Mouse (Mus musculus) brain, embryonic 18.5 days (tissue): ENCODE measurements around the gene Sgcg.

Experiments
- DNase-seq: peaks from one replicate; pipeline ENCODE4 v3.0.0-alpha.2; 2012; ENCODE audit warnings: low read depth, low spot score

The Sgcg gene

GRCm38 (mm10) chr14:61258352-61258751 lies at the start of gene Sgcg:
TSS of gene Sgcg (minus strand) at chr14:61258490.
- DNase-seq, result no peak

- no peak for DNase-seq
These were observed 45.8 kb upstream of the Sgcg start for GRCm38 (mm10) chr14:61303969-61304609.

GRCm38 (mm10) chr14:61302428-61302827 lies 44.1 kb upstream of the Sgcg start:
- no peak for DNase-seq

GRCm38 (mm10) chr14:61301323-61301722 lies 43.0 kb upstream of the Sgcg start:
- no peak for DNase-seq

GRCm38 (mm10) chr14:61299810-61300209 lies 41.5 kb upstream of the Sgcg start:
- DNase-seq, result no peak

- DNase-seq, result no peak
These were observed 36.4 kb upstream of the Sgcg start for GRCm38 (mm10) chr14:61294738-61295079.

GRCm38 (mm10) chr14:61293884-61294737 lies 35.8 kb upstream of the Sgcg start:
- DNase-seq, result no peak

- no peak for DNase-seq
These were observed 32.4 kb upstream of the Sgcg start for GRCm38 (mm10) chr14:61290664-61291063.

GRCm38 (mm10) chr14:61288606-61289286 lies 30.5 kb upstream of the Sgcg start:
- no peak for DNase-seq

GRCm38 (mm10) chr14:61278676-61279300 lies 20.5 kb upstream of the Sgcg start:
- DNase-seq, result no peak

GRCm38 (mm10) chr14:61277285-61277684 lies 19.0 kb upstream of the Sgcg start:
- DNase-seq, result no peak

- DNase-seq, result no peak
These were observed 16.3 kb upstream of the Sgcg start for GRCm38 (mm10) chr14:61274414-61275198.

- no peak for DNase-seq
These were observed 9.7 kb upstream of the Sgcg start for GRCm38 (mm10) chr14:61267908-61268475.

- no peak for DNase-seq
These were observed 794 bp upstream of the Sgcg start for GRCm38 (mm10) chr14:61259084-61259483.

- DNase-seq, result no peak
These were observed 5.5 kb downstream of the Sgcg start for GRCm38 (mm10) chr14:61252596-61253388.

GRCm38 (mm10) chr14:61246444-61246843 lies 11.8 kb downstream of the Sgcg start:
- no peak for DNase-seq

GRCm38 (mm10) chr14:61242611-61243010 lies 15.7 kb downstream of the Sgcg start:
- no peak for DNase-seq

GRCm38 (mm10) chr14:61238751-61239150 lies 19.5 kb downstream of the Sgcg start:
- no peak for DNase-seq

- DNase-seq, result no peak
These were observed 21.1 kb downstream of the Sgcg start for GRCm38 (mm10) chr14:61237101-61237654.
